Mouse (Mus musculus) limb, embryonic 14.5 days (tissue): ENCODE measurements around the gene Rgma. TPM values are rescaled to one million over a fixed set of nuclear protein-coding genes. Genes with fewer than 3 reads are reported as not detected.

ENCODE experiments used
- ATAC-seq: fragments of 200-750 bp; cut with Nextera tagmentation; 2 replicates; pipeline ENCODE4 v1.8.0; 2017; ENCODE audit warnings: low read depth, moderate number of reproducible peaks, moderate TSS enrichment; ENCODE audit not compliant: low FRiP score
- DNase-seq: peaks from one replicate; pipeline ENCODE4 v3.0.0-alpha.2; 2015; ENCODE audit warnings: low spot score
- H3K27ac ChIP-seq: fragments of 300-500 bp; sonication (generic); replicated peaks from 2 replicates; pipeline ENCODE4 v1.5.1; 2014; ENCODE audit warnings: low read depth, mild to moderate bottlenecking, low read length, moderate library complexity, mixed read lengths
- H3K27me3 ChIP-seq: fragments of 300-500 bp; sonication (generic); 2 replicates; pipeline ENCODE4 v1.6.1; 2014; ENCODE audit warnings: low read length, mixed read lengths; ENCODE audit not compliant: control insufficient read depth, insufficient read depth
- H3K36me3 ChIP-seq: fragments of 300-500 bp; sonication (generic); 2 replicates; pipeline ENCODE4 v1.6.1; 2014; ENCODE audit warnings: mild to moderate bottlenecking, low read length, moderate library complexity, mixed read lengths; ENCODE audit not compliant: control insufficient read depth, insufficient read depth
- H3K4me1 ChIP-seq: fragments of 300-500 bp; sonication (generic); 2 replicates; pipeline ENCODE4 v1.6.1; 2014; ENCODE audit warnings: antibody characterized with exemption, low read length, mixed read lengths; ENCODE audit not compliant: control insufficient read depth, insufficient read depth
- H3K4me2 ChIP-seq: fragments of 300-500 bp; sonication (generic); replicated peaks from 2 replicates; pipeline ENCODE4 v1.6.1; 2014; ENCODE audit warnings: low read depth, mild to moderate bottlenecking, low read length, moderate library complexity; ENCODE audit not compliant: severe bottlenecking
- H3K4me3 ChIP-seq: fragments of 300-500 bp; sonication (generic); replicated peaks from 2 replicates; pipeline ENCODE4 v1.5.1; 2014; ENCODE audit warnings: low read length
- H3K9ac ChIP-seq: fragments of 300-500 bp; sonication (generic); 2 replicates; pipeline ENCODE4 v1.6.1; 2014; ENCODE audit warnings: mild to moderate bottlenecking, low read depth, low read length, moderate library complexity; ENCODE audit not compliant: severe bottlenecking
- H3K9me3 ChIP-seq: fragments of 300-500 bp; sonication (generic); 2 replicates; pipeline ENCODE4 v1.6.1; 2016; ENCODE audit warnings: low read length; ENCODE audit not compliant: control insufficient read depth
- POLR2A ChIP-seq: fragments of 200-500 bp; IDR thresholded peaks from 2 replicates; pipeline ENCODE4 v1.8.0; 2012; ENCODE audit warnings: inconsistent platforms, mild to moderate bottlenecking, moderate library complexity, borderline replicate concordance; ENCODE audit not compliant: insufficient read depth, insufficient read length; ENCODE audit errors: extremely low read depth
- WGBS: fragments of 180-500 bp; shearing (Covaris S2); extraction: QIAGEN DNeasy Blood & Tissue Kit; methylation state at CpG from one replicate; pipeline ENCODE4 v1.1.7; 2014; 5-methylcytosine and 5-hydroxymethylcytosine counted together
- polyA plus RNA-seq, 2 experiments: library from polyadenylated mRNA; depleted of rRNA in 1 of 2; stranded (reverse) in 1 of 2; unstranded in 1 of 2; fragments of >200 nt; fragmentation: Nextera tagmentation in 1 of 2; extraction: Ambion mirVana in 1 of 2; gene quantifications; 2 replicates each; pipeline versions ENCODE4 v1.2.1 to v1.2.3; 2012 to 2014

Rgma gene
- polyA plus RNA-seq, 2 experiments, result 23.5 to 49.1 TPM

DNA sequence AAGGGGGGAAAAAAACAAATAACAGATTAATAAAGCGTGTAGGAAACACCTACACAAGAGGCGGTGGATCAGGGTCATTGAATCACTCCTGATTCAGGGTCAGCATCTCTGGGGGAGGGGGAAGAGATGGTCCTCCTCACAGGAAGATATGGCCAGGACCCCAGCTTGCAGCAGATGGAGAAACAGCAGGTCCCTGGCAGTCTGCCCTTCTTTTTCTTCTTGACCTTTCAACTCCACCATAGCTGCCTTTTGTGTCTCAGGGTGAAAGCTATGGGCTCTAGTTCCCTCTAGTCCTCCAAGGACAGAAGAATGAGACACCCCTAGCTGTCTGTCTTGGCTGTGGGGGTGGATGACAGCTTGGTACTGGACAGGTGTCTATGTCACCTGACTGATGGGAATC is 17.7 kb upstream of the Rgma start:
- Histone ChIP-seq H3K4me3 (no peak overlapping the region), H3K36me3 (no peaks in the 10 kb centered on the region), H3K4me1 (no peaks in the 10 kb centered on the region), H3K27ac (no peak overlapping the region), H3K4me2 (no peak overlapping the region), H3K27me3 (no peaks in the 10 kb centered on the region), H3K9me3 (no peaks in the 10 kb centered on the region), H3K9ac (no peak overlapping the region)
- 89% methylated on average over 2 of the region's 2 CpGs for WGBS
- ATAC-seq (no peak), DNase-seq (no peak)
- TF ChIP-seq POLR2A, result no peak

DNA sequence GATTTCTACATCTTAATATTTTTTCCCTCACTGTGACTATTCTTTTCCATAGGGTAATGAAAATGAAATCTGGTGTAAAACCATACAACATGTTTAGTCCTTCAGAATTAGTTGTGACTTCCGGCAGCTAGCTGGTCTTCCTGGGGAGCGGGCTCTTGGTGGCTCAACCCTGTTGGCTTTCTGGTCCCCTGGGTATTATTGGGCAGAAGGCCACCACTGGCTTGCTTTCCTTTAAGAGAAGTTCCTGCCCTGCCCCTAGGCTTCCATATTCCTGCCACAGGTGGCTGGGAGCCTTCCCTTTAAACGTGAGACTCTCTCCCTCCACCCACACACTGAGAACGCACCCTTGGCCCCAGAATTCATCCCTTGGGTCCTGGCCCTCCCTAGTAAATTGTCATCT is 9.8 kb upstream of the Rgma start:
- no peaks in the 10 kb centered on the region for H3K27me3 ChIP-seq
- DNase-seq, result no peak
- 56% methylated on average over 4 of the region's 4 CpGs for WGBS

DNA sequence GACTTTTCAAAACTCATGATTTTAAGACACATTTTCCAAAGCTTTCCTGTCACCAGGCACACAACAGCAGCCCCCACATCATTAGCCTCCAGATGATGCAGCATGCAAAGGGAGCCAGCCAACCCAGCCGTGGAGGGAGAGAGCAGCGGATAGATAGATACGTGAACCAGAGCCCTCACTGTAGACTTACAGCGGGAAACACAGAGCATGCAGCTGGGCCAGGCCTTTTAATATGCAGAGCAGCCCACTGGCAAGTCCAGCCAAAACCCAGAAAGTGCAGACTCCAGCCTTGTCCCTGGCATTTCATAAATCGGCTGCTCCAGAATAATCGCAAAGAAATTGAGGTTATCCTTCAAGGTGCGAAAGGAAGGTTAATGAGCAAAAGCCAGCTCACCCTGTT is 9.3 kb upstream of the Rgma start:
- Histone ChIP-seq H3K4me2 (no peak overlapping the region), H3K9ac (no peak overlapping the region), H3K27ac (no peak overlapping the region), H3K27me3 (no peaks in the 10 kb centered on the region), H3K4me1 (no peaks in the 10 kb centered on the region), H3K36me3 (no peaks in the 10 kb centered on the region), H3K9me3 (no peaks in the 10 kb centered on the region), H3K4me3 (no peak overlapping the region)
- TF ChIP-seq POLR2A, result no peak
- 58% methylated on average over 7 of the region's 7 CpGs for WGBS
- DNase-seq (no peak), ATAC-seq (no peak)

More for the DNA sequence above, 9.8 kb upstream of the Rgma start:
- ATAC-seq, result no peak
- Histone ChIP-seq H3K9ac (no peak overlapping the region), H3K27ac (no peak overlapping the region), H3K36me3 (no peaks in the 10 kb centered on the region), H3K4me3 (no peak overlapping the region), H3K9me3 (no peaks in the 10 kb centered on the region), H3K4me1 (no peaks in the 10 kb centered on the region), H3K4me2 (no peak overlapping the region)
- TF ChIP-seq POLR2A, result no peak

DNA sequence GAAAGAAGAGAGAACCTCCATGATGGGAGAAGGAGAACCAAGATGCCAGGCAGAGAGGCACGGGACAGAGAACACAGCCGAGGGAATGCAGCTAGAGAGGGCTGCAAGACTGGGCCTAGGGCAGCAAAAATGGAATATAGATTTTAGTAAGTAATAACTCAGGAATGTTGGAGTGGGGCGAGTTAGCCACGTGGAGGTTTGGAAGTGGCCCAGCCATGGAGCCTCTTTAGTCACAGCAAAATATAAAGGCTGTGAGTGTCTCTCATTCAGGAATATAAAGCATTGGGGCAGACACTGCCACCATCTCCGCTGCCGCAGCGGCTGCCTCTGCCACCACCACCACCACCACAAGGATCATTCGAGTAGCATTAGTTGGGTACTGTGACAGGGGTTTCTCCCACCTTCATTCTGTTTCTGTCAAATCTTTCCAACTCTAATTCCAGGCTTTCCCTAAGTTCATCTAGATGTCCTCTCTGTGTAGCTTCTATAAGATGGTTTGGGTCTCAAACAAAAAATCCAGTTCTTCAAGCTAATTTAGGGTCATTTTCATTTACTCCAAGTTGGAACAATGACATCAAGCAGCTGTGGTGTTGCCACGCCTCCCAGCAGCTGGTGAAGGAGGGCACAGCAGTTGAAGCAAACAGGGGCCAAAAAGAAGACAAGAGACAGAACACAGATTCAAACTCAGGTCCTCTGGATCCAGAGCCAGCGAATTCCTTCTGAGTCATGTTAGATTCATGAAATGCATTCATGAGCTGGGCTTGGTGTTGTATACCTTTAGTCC is 7.4 kb upstream of the Rgma start:
- Histone ChIP-seq H3K9me3 (no peaks in the 10 kb centered on the region), H3K27ac (no peak overlapping the region), H3K4me3 (no peak overlapping the region), H3K9ac (no peak overlapping the region), H3K4me1 (peaks cover 11% of the 10 kb centered on the region; the same call in 1 of the 2 replicates), H3K36me3 (no peaks in the 10 kb centered on the region), H3K27me3 (peaks cover 18% of the 10 kb centered on the region), H3K4me2 (no peak overlapping the region)
- ATAC-seq, result no peak
- 88% methylated on average over 10 of the region's 10 CpGs for WGBS
- no peak for TF ChIP-seq POLR2A
- no peak for DNase-seq

DNA sequence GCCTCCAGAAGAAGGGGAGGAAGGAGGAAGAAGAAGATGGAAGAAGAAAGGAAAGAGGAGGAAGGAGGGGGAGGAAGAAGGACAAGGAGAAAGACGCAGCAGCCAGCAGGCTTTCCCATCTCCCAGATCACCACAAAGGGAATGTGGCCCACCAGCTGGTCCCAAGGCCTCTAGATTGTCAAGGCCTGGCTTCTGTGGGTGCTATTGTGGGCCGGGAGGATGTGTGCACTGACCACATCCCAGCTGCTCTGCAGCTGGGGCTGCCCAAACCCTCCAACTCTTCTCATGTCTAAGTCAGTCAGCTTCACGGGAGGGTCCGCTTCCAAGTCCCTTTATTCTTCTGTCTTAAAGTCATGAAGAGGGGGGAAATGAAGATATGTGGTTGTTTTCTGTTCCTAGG is 5.3 kb upstream of the Rgma start:
- no peak for DNase-seq
- no peak for ATAC-seq
- H3K9me3 ChIP-seq, result no peaks in the 10 kb centered on the region
- peaks cover 22% of the 10 kb centered on the region for H3K4me1 ChIP-seq
- no peaks in the 10 kb centered on the region for H3K36me3 ChIP-seq
- H3K4me2 ChIP-seq, result no peak overlapping the region
- no peak for TF ChIP-seq POLR2A
- H3K4me3 ChIP-seq, result no peak overlapping the region
- H3K27me3 ChIP-seq, result peaks cover 27% of the 10 kb centered on the region
- no peak overlapping the region for H3K9ac ChIP-seq
- H3K27ac ChIP-seq, result no peak overlapping the region
- 65% methylated on average over 4 of the region's 4 CpGs for WGBS
